Mouse (Mus musculus) CH12.LX (cell line): ENCODE measurements around the gene Cfap58. TPM values are rescaled to one million over a fixed set of nuclear protein-coding genes. Genes with fewer than 3 reads are reported as not detected.

Source experiments
- DNase-seq: peaks from one replicate; pipeline ENCODE4 v3.0.0-alpha.2; 2013; ENCODE audit errors: extremely low read depth
- H3K27ac ChIP-seq: 2 replicates; pipeline ENCODE4 v1.5.1; 2012; ENCODE audit warnings: low read depth, mild to moderate bottlenecking, control low read depth, moderate library complexity; ENCODE audit not compliant: insufficient read depth
- H3K27me3 ChIP-seq: replicated peaks from 2 replicates; pipeline ENCODE3; 2012; ENCODE audit warnings: inconsistent platforms
- H3K36me3 ChIP-seq, 2 experiments: replicated peaks in 1 of 2; 2 replicates each; pipeline versions ENCODE3 to v1.6.1; 2012; ENCODE audit warnings: inconsistent platforms in 1 of 2, low read length in 1 of 2, mild to moderate bottlenecking in 1 of 2, mixed read lengths in 1 of 2, moderate library complexity in 1 of 2; ENCODE audit not compliant: control insufficient read depth in 1 of 2, insufficient read depth in 1 of 2
- H3K4me1 ChIP-seq, 2 experiments: 2 replicates each; pipeline ENCODE4 v1.6.1; 2012; ENCODE audit warnings: inconsistent platforms in 1 of 2, moderate library complexity in 1 of 2; ENCODE audit not compliant: insufficient read depth in 2 of 2, control insufficient read depth in 1 of 2
- H3K4me2 ChIP-seq: 2 replicates; pipeline ENCODE4 v1.6.1; 2012; ENCODE audit warnings: low read depth, mild to moderate bottlenecking, control low read depth; ENCODE audit not compliant: poor library complexity, insufficient read depth, severe bottlenecking
- H3K4me3 ChIP-seq, 3 experiments: fragments of 150-350 bp in 1 of 3; sonication (generic) in 1 of 3; replicated peaks in 1 of 3; 2 replicates each; pipeline versions ENCODE3 to v1.5.1; 2011 to 2012; ENCODE audit warnings: low read depth in 2 of 3, low read length in 2 of 3, mild to moderate bottlenecking in 2 of 3, moderate library complexity in 2 of 3, control low read depth in 1 of 3, improper control_type of control experiment in 1 of 3, inconsistent platforms in 1 of 3, mixed read lengths in 1 of 3; ENCODE audit not compliant: poor library complexity in 1 of 3
- H3K79me2 ChIP-seq: replicated peaks from 2 replicates; pipeline ENCODE4 v1.6.1; 2012; ENCODE audit warnings: mild to moderate bottlenecking, moderate library complexity; ENCODE audit not compliant: control insufficient read depth, poor library complexity, insufficient read depth, severe bottlenecking; ENCODE audit errors: extremely low read depth
- H3K9ac ChIP-seq: 2 replicates; pipeline ENCODE4 v1.6.1; 2012; ENCODE audit warnings: low read depth, mild to moderate bottlenecking, control low read depth, moderate library complexity; ENCODE audit not compliant: insufficient read depth
- H3K9me3 ChIP-seq: replicated peaks from 2 replicates; pipeline ENCODE3; 2012; ENCODE audit warnings: low read length, inconsistent platforms, mixed read lengths
- CHD2 ChIP-seq: IDR thresholded peaks from 2 replicates; pipeline ENCODE4 v1.6.1; 2011; ENCODE audit warnings: low read length, improper control_type of control experiment
- CTCF ChIP-seq, 2 experiments: IDR thresholded peaks in 1 of 2; conservative IDR thresholded peaks in 1 of 2; 2 replicates each; pipeline ENCODE4 v1.5.1; 2011 to 2012; ENCODE audit warnings: low read depth in 2 of 2, low read length in 2 of 2, improper control_type of control experiment in 1 of 2, inconsistent platforms in 1 of 2, mild to moderate bottlenecking in 1 of 2, moderate library complexity in 1 of 2
- EP300 ChIP-seq: IDR thresholded peaks from 2 replicates; pipeline ENCODE4 v1.6.1; 2011; ENCODE audit warnings: low read length, improper control_type of control experiment
- GABPA ChIP-seq: IDR thresholded peaks from 2 replicates; pipeline ENCODE4 v1.6.1; 2012; ENCODE audit warnings: low read depth, low read length, improper control_type of control experiment, inconsistent platforms; ENCODE audit not compliant: insufficient replicate concordance
- JUND ChIP-seq: conservative IDR thresholded peaks from 2 replicates; pipeline ENCODE4 v1.6.1; 2011; ENCODE audit warnings: low read depth, low read length, improper control_type of control experiment
- KAT2A ChIP-seq: IDR thresholded peaks from 2 replicates; pipeline ENCODE4 v1.6.1; 2012; ENCODE audit warnings: low read length, improper control_type of control experiment, inconsistent platforms; ENCODE audit not compliant: insufficient replicate concordance
- MYC ChIP-seq: IDR thresholded peaks from 2 replicates; pipeline ENCODE4 v1.6.1; 2011; ENCODE audit warnings: low read depth, mild to moderate bottlenecking, improper control_type of control experiment, low read length
- NELFE ChIP-seq: IDR thresholded peaks from 2 replicates; pipeline ENCODE4 v1.6.1; 2011; ENCODE audit warnings: low read depth, low read length, improper control_type of control experiment
- NRF1 ChIP-seq: IDR thresholded peaks from 2 replicates; pipeline ENCODE4 v1.6.1; 2014; ENCODE audit warnings: low read depth, mild to moderate bottlenecking, inconsistent platforms, low read length, improper control_type of control experiment, moderate library complexity
- PAX5 ChIP-seq: IDR thresholded peaks from 2 replicates; pipeline ENCODE4 v1.6.1; 2012; ENCODE audit warnings: low read length, inconsistent platforms, mixed read lengths
- POLR2AphosphoS2 ChIP-seq: IDR thresholded peaks from 2 replicates; pipeline ENCODE4 v1.6.1; 2011; ENCODE audit warnings: low read depth, low read length, improper control_type of control experiment
- RCOR1 ChIP-seq: conservative IDR thresholded peaks from 2 replicates; pipeline ENCODE4 v1.6.1; 2012; ENCODE audit warnings: low read depth, mild to moderate bottlenecking, inconsistent platforms, low read length, improper control_type of control experiment
- SIN3A ChIP-seq: IDR thresholded peaks from 2 replicates; pipeline ENCODE4 v1.6.1; 2012; ENCODE audit warnings: low read length, improper control_type of control experiment, inconsistent platforms
- SMC3 ChIP-seq: IDR thresholded peaks from 2 replicates; pipeline ENCODE4 v1.6.1; 2011; ENCODE audit warnings: low read depth, low read length, improper control_type of control experiment
- TBP ChIP-seq: conservative IDR thresholded peaks from 2 replicates; pipeline ENCODE4 v1.6.1; 2011; ENCODE audit warnings: low read depth, low read length, improper control_type of control experiment
- UBTF ChIP-seq: IDR thresholded peaks from 2 replicates; pipeline ENCODE4 v1.6.1; 2012; ENCODE audit warnings: low read depth, mild to moderate bottlenecking, inconsistent platforms, low read length, improper control_type of control experiment, moderate library complexity
- ZNF384 ChIP-seq: IDR thresholded peaks from 2 replicates; pipeline ENCODE4 v1.6.1; 2012; ENCODE audit warnings: low read depth, low read length, improper control_type of control experiment, inconsistent platforms
- dilution Hi-C: fragments of 300-500 bp; cut with MboI; formaldehyde crosslinking; loops from 2 replicates; pipeline ENCODE4 v1.14.3; 2020; ENCODE audit warnings: low sequenced_read_pairs; ENCODE audit not compliant: extremely low pct_unique_long_range_greater_than_20kb, extremely low pct_ligation_motif_present
- in situ Hi-C: fragments of 300-500 bp; cut with MboI; formaldehyde crosslinking; loops from 3 replicates; pipeline ENCODE4 v1.14.3; 2019; ENCODE audit warnings: low sequenced_read_pairs, low pct_ligation_motif_present, low pct_unique_long_range_greater_than_20kb, mixed read lengths
- polyA plus RNA-seq: library from polyadenylated mRNA; unstranded; fragments of >175 nt; gene quantifications from 2 replicates; pipeline ENCODE4 v1.2.1, GENCODE M21; 2012; ENCODE audit warnings: low read depth; ENCODE audit not compliant: insufficient read length
- total RNA-seq, 2 experiments: library from RNA; depleted of rRNA; stranded (reverse); fragments of 300-350 nt in 1 of 2; fragments of >200 nt in 1 of 2; gene quantifications; 2 replicates each; pipeline ENCODE4 v1.2.3; 2012 to 2014

Gene Cfap58
- total and polyA plus RNA-seq, 3 experiments, result 0.13 to 0.27 TPM; not detected in 1

- DNase-seq, result no peak
- Histone ChIP-seq H3K27me3 (no peaks in the 10 kb centered on the region), H3K9me3 (no peaks in the 10 kb centered on the region), H3K4me2 (no peak overlapping the region), H3K9ac (no peak overlapping the region), H3K4me3 (no peak overlapping the region), H3K4me1 (peaks cover 0 to 8% of the 10 kb centered on the region in 2 experiments; a peak in 2 of 4 replicates), H3K79me2 (no peaks in the 10 kb centered on the region), H3K36me3 (peaks cover 36 to 94% of the 10 kb centered on the region in 2 experiments), H3K27ac (no peak overlapping the region)
- TF ChIP-seq EP300 (no peak), POLR2AphosphoS2 (no peak), CTCF (conservative IDR thresholded peaks at IDR 0.05 in 1 of 2, IDR thresholded peaks at IDR 0.05 in 1 of 2; ENCODE audit: low read depth in 2 of 2, low read length in 2 of 2) (peak; percentile 19 to 38)
- in situ Hi-C loops, result no loop called here
- dilution Hi-C loops, result no loop called here
Measured at GRCm38 (mm10) chr19:47900012-47900411, 37.5 kb upstream of the Cfap58 start.

- no peak for TF ChIP-seq TBP
- no peak for TF ChIP-seq MYC
- TF ChIP-seq UBTF, result no peak
- TF ChIP-seq CHD2, result no peak
- no peak for TF ChIP-seq NRF1
- no peak for TF ChIP-seq ZNF384
- TF ChIP-seq PAX5, result no peak
- TF ChIP-seq GABPA, result no peak
- no peak for TF ChIP-seq SMC3
- no peak for TF ChIP-seq KAT2A
- TF ChIP-seq SIN3A, result no peak
- TF ChIP-seq JUND, result no peak
- TF ChIP-seq RCOR1, result no peak
- no peak for TF ChIP-seq NELFE
- Histone ChIP-seq H3K9me3 (no peaks in the 10 kb centered on the region), H3K27me3 (no peaks in the 10 kb centered on the region), H3K79me2 (no peaks in the 10 kb centered on the region), H3K4me1 (peaks cover 3 to 13% of the 10 kb centered on the region in 2 experiments; a peak in 3 of 4 replicates), H3K27ac (no peak overlapping the region), H3K4me3 (no peak overlapping the region), H3K9ac (no peak overlapping the region), H3K36me3 (peaks cover 31 to 94% of the 10 kb centered on the region in 2 experiments), H3K4me2 (no peak overlapping the region)
- in situ Hi-C loops, result no loop called here
- dilution Hi-C loops, result no loop called here
- DNase-seq, result no peak
Measured at GRCm38 (mm10) chr19:47900558-47900957, 36.9 kb upstream of the Cfap58 start.
